Mouse (Mus musculus) liver, adult 2 months (tissue): ENCODE data around the gene Slc9a3r2.

ENCODE experiments used
- CTCF ChIP-seq: fragments of 200-500 bp; IDR thresholded peaks from 2 replicates; pipeline ENCODE4 v1.5.1; 2011; ENCODE audit warnings: low read depth, low read length, control low read depth
- POLR2A ChIP-seq: fragments of 200-500 bp; IDR thresholded peaks from 2 replicates; pipeline ENCODE4 v1.6.1; 2011; ENCODE audit warnings: low read length, control low read depth; ENCODE audit not compliant: insufficient read depth; ENCODE audit errors: extremely low read depth

DNA sequence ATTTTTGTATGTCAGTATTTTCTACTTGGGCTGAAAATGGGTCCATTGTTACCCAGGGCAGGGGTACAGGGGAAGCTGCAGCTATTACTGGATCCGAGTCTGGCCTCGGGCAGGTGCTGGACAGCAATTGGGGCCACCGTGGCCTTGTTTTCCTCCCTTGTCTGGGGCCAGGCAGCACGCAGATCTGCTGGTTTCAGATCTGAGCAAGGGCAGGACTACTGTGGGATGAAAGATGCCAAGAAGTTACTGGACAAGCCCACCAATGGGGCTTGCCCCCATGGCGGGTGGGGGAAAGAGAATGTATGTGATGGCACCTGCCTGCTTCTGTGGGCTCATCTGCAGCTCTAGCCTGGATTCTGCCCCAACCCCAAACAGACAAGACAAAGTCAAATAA is 54.1 kb downstream of the Slc9a3r2 start:
- TF ChIP-seq CTCF (no peak), POLR2A (no peak)
